Mouse (Mus musculus) ES-Bruce4 (cell line): ENCODE data around the gene Ap2m1. TPM values are rescaled to one million over a fixed set of nuclear protein-coding genes. Genes with fewer than 3 reads are reported as not detected.

Source experiments
- H3K27ac ChIP-seq: 2 replicates; pipeline ENCODE4 v1.5.1; 2012; ENCODE audit warnings: low read length, inconsistent platforms; ENCODE audit not compliant: insufficient read depth
- H3K27me3 ChIP-seq: 2 replicates; pipeline ENCODE4 v1.6.1; 2012; ENCODE audit warnings: mild to moderate bottlenecking, low read length, inconsistent platforms; ENCODE audit not compliant: control insufficient read depth, poor library complexity, insufficient read depth, severe bottlenecking
- H3K36me3 ChIP-seq: 2 replicates; pipeline ENCODE4 v1.6.1; 2012; ENCODE audit warnings: inconsistent platforms, mild to moderate bottlenecking, low read length, moderate library complexity; ENCODE audit not compliant: control insufficient read depth, poor library complexity, insufficient read depth, severe bottlenecking
- H3K4me1 ChIP-seq: one replicate; pipeline ENCODE4 v1.8.1; 2011; ENCODE audit warnings: low read length; ENCODE audit not compliant: control insufficient read depth, insufficient read depth
- H3K4me3 ChIP-seq: 2 replicates; pipeline ENCODE4 v1.5.1; 2011; ENCODE audit warnings: low read depth, mild to moderate bottlenecking, low read length
- H3K9ac ChIP-seq: 2 replicates; pipeline ENCODE4 v1.6.1; 2012; ENCODE audit warnings: low read depth, mild to moderate bottlenecking, inconsistent platforms; ENCODE audit not compliant: poor library complexity, severe bottlenecking
- H3K9me3 ChIP-seq: replicated peaks from 2 replicates; pipeline ENCODE4 v1.6.1; 2012; ENCODE audit warnings: mild to moderate bottlenecking, low read length, inconsistent platforms; ENCODE audit not compliant: control insufficient read depth, poor library complexity, insufficient read depth, severe bottlenecking
- CTCF ChIP-seq: IDR thresholded peaks from one replicate; pipeline ENCODE4 v1.8.1; 2011; ENCODE audit warnings: low read depth, low read length
- EP300 ChIP-seq: IDR thresholded peaks from 2 replicates; pipeline ENCODE4 v1.6.1; 2011; ENCODE audit warnings: low read depth, low read length; ENCODE audit not compliant: insufficient read depth
- POLR2A ChIP-seq: IDR thresholded peaks from one replicate; pipeline ENCODE4 v1.8.1; 2011; ENCODE audit warnings: low read length; ENCODE audit not compliant: insufficient read depth
- polyA plus RNA-seq: library from polyadenylated mRNA; stranded (reverse); fragments of >200 nt; gene quantifications from 2 replicates; pipeline ENCODE4 v1.2.4, GENCODE M21; 2011; ENCODE audit warnings: low read depth; ENCODE audit not compliant: missing spikeins, insufficient read depth, insufficient read length

Ap2m1 gene
- polyA plus RNA-seq, 1 experiment = 298 TPM

DNA sequence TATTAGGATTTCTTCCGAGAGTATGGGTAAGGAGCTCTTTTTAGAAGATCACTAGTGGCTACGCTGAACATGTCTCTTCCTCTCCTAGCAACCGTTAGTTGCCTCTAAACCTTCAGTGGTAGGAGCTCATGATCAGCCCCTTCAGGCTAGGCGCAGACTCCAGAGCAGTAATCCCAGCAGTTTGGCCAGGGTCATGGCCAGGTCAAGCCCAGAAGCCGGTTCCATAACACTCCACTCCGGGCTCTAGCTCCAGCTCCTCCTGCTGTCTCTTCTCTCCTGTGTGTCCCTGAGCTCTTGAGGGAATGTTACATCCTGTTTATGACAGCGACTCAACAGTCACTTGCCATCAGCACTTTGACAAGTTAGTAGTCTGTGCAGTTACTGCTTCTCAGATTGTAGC is 22.1 kb downstream of the Ap2m1 start:
- no peak overlapping the region for H3K27ac ChIP-seq
- no peaks in the 10 kb centered on the region for H3K9me3 ChIP-seq
- no peak overlapping the region for H3K9ac ChIP-seq
- peaks cover 28% of the 10 kb centered on the region for H3K36me3 ChIP-seq
- no peaks in the 10 kb centered on the region for H3K4me1 ChIP-seq
- H3K27me3 ChIP-seq = no peaks in the 10 kb centered on the region
- H3K4me3 ChIP-seq = no peak overlapping the region
- TF ChIP-seq CTCF (no peak), EP300 (no peak), POLR2A (no peak)

DNA sequence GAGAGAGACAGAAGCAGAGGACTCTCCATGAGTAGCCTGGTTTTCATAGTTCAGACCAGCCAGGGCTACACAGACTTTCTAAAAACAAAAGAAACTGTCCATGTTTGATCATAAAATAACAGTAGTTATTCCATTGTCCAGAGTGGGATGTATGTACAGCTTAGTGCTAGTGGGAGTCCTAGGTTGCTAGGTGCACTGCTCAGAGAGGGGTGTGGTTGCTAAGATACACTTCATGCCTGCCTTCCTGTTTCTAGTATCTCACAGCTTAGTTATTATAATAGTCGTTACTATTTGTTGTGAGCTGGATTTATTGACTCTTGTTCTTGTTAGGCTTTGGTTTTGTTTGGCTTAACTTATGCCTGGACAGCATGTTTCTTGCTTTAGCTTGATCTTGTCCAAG is 29.8 kb downstream of the Ap2m1 start:
- Histone ChIP-seq H3K9ac (no peak overlapping the region), H3K4me3 (no peak overlapping the region), H3K27ac (no peak overlapping the region), H3K9me3 (peaks cover 3% of the 10 kb centered on the region; the same call in 1 of the 2 replicates), H3K27me3 (no peaks in the 10 kb centered on the region), H3K36me3 (peaks cover 9% of the 10 kb centered on the region), H3K4me1 (no peaks in the 10 kb centered on the region)
- TF ChIP-seq EP300 = no peak
- TF ChIP-seq POLR2A = no peak
- TF ChIP-seq CTCF = no peak

DNA sequence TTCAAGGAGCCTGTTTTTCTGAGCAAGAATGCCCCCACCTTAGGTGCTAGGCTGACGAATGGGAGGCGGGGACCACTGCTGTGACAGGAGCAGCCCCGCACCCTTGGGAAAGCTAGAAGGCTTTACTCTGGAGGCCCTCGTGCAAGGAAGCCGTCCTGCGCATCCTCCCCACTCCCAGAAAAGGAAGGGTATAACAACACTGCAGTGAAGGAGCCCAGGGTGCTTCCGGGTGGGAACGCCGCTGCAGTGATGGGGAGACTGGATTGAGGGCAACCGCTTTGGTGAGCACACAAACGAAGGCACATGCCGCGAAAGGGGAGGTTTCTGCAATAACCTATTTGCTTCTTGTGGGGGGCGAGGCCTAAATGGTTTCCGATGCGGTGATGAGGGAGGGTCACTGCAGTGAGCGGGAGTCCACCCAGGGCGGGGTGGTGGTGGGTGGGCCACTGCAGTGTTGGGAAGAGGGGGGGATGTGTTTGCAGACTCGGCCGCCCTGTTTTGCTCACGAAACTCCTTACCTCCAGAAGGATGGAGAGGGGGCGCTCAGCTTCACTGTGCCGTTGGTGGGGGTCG is 54.2 kb downstream of the Ap2m1 start, which contains the start of gene Vwa5b2:
TSS of gene Vwa5b2 (plus strand) at position 106 of the 573 bp plus-strand sequence.
- Histone ChIP-seq H3K9me3 (no peaks in the 10 kb centered on the region), H3K9ac (peak within 1 kb of the TSS; percentile 21; the same call in 1 of the 2 replicates), H3K4me3 (peak within 1 kb of the TSS; percentile 68), H3K4me1 (no peaks in the 10 kb centered on the region), H3K27ac (no peak within 1 kb of the TSS), H3K27me3 (no peaks in the 10 kb centered on the region; the same call in 1 of the 2 replicates), H3K36me3 (no peaks in the 10 kb centered on the region)
- TF ChIP-seq POLR2A (no peak), EP300 (no peak), CTCF (no peak)

DNA sequence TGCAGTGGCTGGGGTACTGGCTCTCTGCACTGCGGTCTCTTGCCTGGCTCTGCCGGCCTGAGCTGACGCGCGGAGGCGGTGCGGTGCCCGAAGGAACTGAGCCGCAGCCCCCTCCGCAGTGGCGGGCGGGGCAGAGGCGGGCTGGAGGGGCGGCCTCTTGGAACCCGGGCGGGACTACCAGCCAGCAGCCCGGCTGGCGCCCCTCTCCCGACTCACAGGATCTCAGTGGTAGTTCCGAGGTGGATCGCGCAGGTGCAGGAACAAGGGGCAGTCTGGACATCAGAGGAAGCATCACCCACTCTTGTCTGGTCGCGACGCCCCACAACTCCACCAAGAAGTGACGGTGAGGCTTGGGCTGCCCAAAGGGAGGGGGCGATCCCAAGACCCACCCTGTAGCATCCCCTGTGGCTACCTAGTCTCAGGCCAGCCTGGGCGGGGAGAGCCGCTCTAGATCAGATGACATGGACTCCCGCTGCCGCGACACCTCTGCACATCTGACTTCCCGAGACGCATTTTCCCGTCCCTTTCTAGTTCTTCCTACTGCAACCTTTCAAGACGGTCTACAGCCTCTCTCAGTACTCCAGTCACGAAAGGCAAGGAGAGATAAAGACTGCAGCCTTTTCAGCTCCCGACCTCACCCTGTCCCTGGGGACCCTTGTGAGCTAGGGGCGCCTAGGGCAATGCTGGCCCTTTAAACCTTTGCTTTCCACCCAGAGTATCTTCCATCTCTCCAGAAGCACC is 54.8 kb downstream of the Ap2m1 start:
- no peak overlapping the region for H3K27ac ChIP-seq

DNA sequence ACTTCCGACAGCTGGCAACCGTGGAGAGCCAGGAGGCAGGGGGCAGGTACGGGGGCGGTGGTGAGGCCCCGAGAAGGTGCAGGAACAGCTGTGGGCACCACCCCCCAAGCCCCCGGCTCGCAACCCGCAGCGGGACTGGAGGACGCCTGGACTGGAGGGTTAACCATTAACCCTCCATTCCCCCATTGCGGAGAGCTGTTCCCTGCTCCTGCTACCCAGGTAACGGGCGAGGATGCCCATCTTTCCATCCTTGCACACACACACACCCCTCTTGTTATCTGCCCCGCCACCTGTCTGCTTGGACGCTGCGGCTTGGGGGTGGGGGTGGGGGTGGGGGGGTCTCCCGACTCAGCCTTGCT is 55.4 kb downstream of the Ap2m1 start:
- H3K36me3 ChIP-seq = no peaks in the 10 kb centered on the region
- no peak overlapping the region for H3K9ac ChIP-seq
- no peaks in the 10 kb centered on the region for H3K4me1 ChIP-seq
- H3K27ac ChIP-seq = no peak overlapping the region
- H3K4me3 ChIP-seq = peak overlapping the region; percentile 68; the same call in 1 of the 2 replicates
- no peaks in the 10 kb centered on the region for H3K9me3 ChIP-seq
- TF ChIP-seq EP300 = no peak
- TF ChIP-seq POLR2A = no peak
- no peak for TF ChIP-seq CTCF
- H3K27me3 ChIP-seq = no peaks in the 10 kb centered on the region; the same call in 1 of the 2 replicates

More for the DNA sequence above, 54.8 kb downstream of the Ap2m1 start:
- no peaks in the 10 kb centered on the region for H3K36me3 ChIP-seq
- no peaks in the 10 kb centered on the region for H3K4me1 ChIP-seq
- TF ChIP-seq POLR2A (no peak), EP300 (no peak), CTCF (no peak)
- no peaks in the 10 kb centered on the region for H3K9me3 ChIP-seq
- peak overlapping the region; percentile 68 for H3K4me3 ChIP-seq
- peak overlapping the region; percentile 21; the same call in 1 of the 2 replicates for H3K9ac ChIP-seq
- H3K27me3 ChIP-seq = no peaks in the 10 kb centered on the region; the same call in 1 of the 2 replicates

DNA sequence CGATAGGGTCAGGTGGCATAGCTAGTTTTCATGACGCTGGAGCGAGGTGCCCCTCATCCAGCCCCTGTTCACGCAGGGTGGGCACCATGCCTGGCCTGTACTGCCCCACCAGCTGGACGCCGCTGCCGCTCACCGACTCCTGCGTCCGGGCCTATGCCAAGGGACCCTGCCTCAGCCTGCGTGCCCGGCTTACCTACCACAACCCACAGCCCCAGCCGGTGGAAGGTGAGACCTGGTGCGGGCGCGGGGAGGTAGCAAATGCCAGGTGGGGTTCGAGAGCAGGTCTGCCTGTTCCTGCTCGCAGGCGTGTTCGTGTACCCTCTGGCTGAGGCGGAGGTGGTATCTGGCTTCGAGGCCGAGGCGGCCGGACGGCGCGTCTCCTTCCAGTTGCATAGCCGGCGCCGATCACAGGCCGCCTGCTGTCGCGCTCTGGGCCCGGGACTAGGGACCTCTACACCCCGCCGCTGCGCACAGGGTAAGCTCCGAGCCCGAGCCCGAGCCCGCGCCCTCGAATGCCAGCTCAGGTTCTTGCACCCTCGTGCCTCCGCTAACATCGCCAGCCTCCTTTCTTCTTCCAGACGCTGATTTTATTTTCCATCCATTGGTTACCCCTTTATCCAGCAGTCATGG is 55.9 kb downstream of the Ap2m1 start:
- H3K4me1 ChIP-seq = no peaks in the 10 kb centered on the region
- no peaks in the 10 kb centered on the region; the same call in 1 of the 2 replicates for H3K27me3 ChIP-seq
- TF ChIP-seq EP300 (no peak), POLR2A (no peak), CTCF (no peak)
- no peaks in the 10 kb centered on the region for H3K9me3 ChIP-seq
- peak overlapping the region; percentile 35 for H3K4me3 ChIP-seq
- no peak overlapping the region for H3K27ac ChIP-seq
- H3K36me3 ChIP-seq = no peaks in the 10 kb centered on the region
- H3K9ac ChIP-seq = no peak overlapping the region

Other genes starting within 250 kb of the Ap2m1 start
- gene Parl, start 233.1 kb upstream of the Ap2m1 start, polyA plus RNA-seq = 87.9 and 94.9 TPM in 2 replicates
- not detected in 2 replicates for gene Cyp2ab1, start 210.1 kb upstream of the Ap2m1 start, polyA plus RNA-seq
- 85.0 and 89.5 TPM in 2 replicates for gene Abcc5, start 109.1 kb upstream of the Ap2m1 start, polyA plus RNA-seq
- 86.6 and 94.0 TPM in 2 replicates for gene Eif2b5, start 36.7 kb upstream of the Ap2m1 start, polyA plus RNA-seq
- 37.9 and 38.8 TPM in 2 replicates for gene Dvl3, start 18.5 kb upstream of the Ap2m1 start, polyA plus RNA-seq
- gene Abcf3, start 13.1 kb downstream of the Ap2m1 start, polyA plus RNA-seq = 56.2 and 61.0 TPM in 2 replicates
- gene Vwa5b2, start 54.0 kb downstream of the Ap2m1 start, polyA plus RNA-seq = 1.2 TPM in 2 replicates
- gene Eef1akmt4, start 76.1 kb downstream of the Ap2m1 start, polyA plus RNA-seq = 9.4 and 10.8 TPM in 2 replicates
- gene Gm49333, start 76.1 kb downstream of the Ap2m1 start, polyA plus RNA-seq = not detected in 2 replicates
- gene Alg3, start 76.3 kb downstream of the Ap2m1 start, polyA plus RNA-seq = 36.7 and 39.3 TPM in 2 replicates
- gene Camk2n2, start 85.8 kb downstream of the Ap2m1 start, polyA plus RNA-seq = 1.7 and 2.4 TPM in 2 replicates
- gene Ece2, start 94.3 kb downstream of the Ap2m1 start, polyA plus RNA-seq = 3.4 and 3.6 TPM in 2 replicates
- gene Psmd2, start 116.2 kb downstream of the Ap2m1 start, polyA plus RNA-seq = 276 and 288 TPM in 2 replicates
- gene Eif4g1, start 132.8 kb downstream of the Ap2m1 start, polyA plus RNA-seq = 462 and 483 TPM in 2 replicates
- 5.9 and 7.1 TPM in 2 replicates for gene Fam131a, start 157.8 kb downstream of the Ap2m1 start, polyA plus RNA-seq
- 90.6 and 94.5 TPM in 2 replicates for gene Polr2h, start 182.2 kb downstream of the Ap2m1 start, polyA plus RNA-seq
- 8.8 and 10.2 TPM in 2 replicates for gene Clcn2, start 182.3 kb downstream of the Ap2m1 start, polyA plus RNA-seq
- gene Chrd, start 197.6 kb downstream of the Ap2m1 start, polyA plus RNA-seq = 1.1 and 1.2 TPM in 2 replicates
- gene Thpo, start 199.0 kb downstream of the Ap2m1 start, polyA plus RNA-seq = 4.6 and 4.7 TPM in 2 replicates